Mouse (Mus musculus): ENCODE measurements around the gene Sox5.

Gene Sox5

DNA sequence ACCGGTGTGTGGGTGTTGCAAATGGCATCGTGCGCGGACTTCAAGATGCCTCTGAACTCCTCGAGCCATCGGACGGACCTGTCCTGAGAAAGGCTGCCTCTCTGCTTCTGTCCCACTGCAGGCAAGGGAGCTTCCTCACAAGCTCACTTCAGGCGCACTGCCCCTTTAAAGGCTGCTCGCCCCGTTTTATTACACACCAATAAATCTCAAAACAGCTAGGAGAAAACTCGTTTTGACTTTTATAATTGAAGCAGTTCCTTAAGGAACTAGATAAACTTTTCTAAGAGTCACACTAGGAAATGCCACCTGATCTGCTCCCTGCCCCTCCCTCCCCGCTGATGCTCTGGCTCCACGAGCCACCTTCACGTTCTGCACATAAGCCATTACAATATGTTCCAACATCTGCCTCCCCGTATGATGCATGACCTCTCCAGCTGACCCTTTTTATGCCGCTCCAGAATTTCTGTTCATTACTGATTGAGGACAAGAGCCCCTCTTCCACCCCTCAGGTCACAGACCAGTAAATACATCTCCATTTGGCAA lies 863.3 kb downstream of the Sox5 start:
- in situ Hi-C loops (cut with MboI; ENCODE audit: unreplicated experiment in 2 of 2), result no loop called here

DNA sequence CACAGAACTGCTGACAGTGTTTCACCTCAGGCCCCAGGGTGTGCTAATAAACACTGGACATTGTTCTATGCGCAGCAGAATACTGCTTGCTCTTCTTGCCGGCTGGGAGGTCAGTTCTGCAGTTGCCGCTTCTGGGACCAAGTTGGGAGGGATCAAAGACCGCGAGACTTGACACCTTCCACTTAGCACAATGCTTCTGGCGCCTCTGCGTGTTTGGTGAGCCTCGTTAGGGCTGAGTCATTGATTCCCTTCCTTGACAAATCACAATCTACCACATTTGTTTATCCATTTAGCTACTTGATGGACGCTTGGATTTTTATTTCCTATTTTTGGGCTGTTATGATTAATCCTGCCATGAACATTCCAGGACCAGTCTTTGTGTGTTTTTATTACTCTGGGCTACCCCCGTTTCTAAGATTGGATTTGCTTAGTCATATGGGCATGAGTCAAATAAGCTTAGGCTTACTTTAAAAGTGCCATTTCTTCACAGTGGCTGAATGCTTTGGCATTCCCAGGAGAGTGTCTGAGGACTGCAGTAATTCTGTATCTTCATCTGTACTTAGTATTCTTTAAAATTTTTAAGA lies 865.5 kb downstream of the Sox5 start:
- in situ Hi-C loops (cut with MboI; ENCODE audit: unreplicated experiment in 2 of 2), result no loop called here

DNA sequence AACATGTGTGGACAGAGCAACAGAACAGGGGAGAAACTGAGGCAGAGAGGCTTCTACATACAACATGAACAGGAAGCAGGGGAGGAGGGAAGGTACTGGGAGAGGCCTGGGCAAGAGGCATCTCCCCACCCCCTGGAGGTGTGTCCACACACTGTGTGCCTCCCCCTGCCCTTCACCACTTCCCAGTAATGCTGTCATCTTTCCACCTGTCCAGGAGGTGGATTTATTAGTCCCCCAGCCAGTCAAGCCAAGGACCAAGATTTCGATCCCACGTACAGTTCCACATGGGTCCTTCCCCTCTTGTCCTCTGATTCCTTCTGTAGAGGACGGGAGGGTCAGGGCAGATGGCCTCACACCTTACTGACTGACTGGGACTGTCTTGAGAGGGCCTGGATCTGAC lies 866.1 kb downstream of the Sox5 start:
- in situ Hi-C loops (cut with MboI; ENCODE audit: unreplicated experiment in 2 of 2), result no loop called here

DNA sequence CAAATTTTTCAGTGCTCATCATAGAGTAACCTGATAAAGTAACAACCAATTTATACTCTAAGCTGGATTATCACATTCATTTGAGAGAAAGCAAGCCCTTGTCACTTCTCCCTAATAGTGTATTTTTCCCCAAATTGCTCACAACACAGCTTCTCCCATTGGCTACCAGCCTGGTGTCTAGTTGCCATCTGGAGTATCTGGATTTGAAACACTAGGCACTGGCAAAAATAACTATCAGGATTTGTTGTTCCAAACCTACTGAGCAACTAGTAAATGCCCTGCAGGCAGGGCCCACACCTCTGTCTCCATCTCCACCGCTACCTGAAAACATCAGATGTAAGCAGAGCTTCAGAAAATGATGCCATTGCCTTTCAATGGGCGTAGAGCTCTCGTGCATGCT lies 869.5 kb downstream of the Sox5 start:
- in situ Hi-C loops (cut with MboI; ENCODE audit: unreplicated experiment in 2 of 2), result no loop called here

DNA sequence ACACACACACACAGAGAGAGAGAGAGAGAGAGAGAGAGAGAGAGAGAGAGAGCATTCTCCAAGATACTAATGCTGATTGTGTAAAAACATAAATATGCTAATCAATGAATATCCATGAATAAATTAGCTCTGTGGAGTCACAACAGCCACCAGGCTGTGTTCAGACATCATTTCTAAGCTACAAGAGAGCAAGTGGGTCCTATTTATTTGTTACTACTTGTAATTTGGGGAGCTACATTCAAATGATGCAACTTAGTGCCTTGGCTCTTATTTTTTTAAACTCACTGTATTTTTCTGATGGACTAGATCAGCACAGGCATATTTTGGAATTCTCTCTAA lies 877.1 kb downstream of the Sox5 start:
- in situ Hi-C loops (cut with MboI; ENCODE audit: unreplicated experiment in 2 of 2), result no loop called here

DNA sequence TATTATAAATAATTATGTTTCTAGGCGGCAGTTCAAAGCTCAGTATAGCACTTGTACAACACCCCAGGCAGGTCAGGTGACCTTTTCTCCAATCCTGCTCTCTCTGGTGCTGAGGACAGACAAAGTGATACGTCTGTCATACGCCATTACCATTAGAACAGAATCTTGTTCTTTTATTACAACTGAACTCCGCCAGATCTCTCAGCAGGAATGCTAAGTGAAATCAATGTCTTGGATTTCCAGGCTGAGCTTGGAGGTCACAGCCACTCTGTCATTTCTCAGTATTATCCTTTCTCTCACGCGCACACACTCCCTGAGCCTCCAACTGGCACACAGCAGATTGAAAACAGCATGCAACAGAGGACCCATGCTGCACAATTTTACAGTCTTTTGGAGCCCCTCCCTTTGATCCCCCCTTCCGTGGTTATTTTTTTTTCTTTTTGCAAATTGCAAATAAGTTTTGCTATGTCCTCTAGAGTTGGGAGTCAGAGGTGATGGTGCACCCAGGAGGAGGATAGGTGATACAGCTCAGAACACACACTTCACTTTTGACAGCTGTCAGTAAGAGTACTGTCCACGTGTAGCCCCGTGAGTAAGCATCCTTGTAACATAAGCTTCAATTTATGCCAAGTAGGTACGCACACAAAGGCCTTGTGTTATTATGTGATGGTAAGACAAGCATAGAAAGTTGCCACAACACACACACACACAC lies 877.6 kb downstream of the Sox5 start:
- in situ Hi-C loops (cut with MboI; ENCODE audit: unreplicated experiment in 2 of 2), result no loop called here

DNA sequence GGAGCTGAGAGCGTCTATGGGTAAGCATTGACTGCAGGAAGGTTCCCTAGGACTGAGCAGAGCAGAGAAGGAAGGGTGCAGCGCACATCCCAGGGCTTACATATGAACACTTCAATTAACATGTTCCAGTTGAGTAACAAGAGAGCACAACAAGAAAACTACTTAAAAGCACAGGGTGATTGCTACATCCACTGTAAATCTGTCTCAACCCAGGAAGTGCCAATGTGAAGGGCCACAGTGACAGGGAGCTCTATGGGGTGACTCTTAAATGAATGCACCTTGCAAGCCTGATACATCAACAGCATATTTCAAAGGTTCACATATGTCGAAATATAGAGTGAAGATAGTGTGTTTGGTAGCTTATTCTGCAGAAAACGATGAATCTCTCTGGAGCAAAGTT lies 880.9 kb downstream of the Sox5 start:
- in situ Hi-C loops (cut with MboI; ENCODE audit: unreplicated experiment in 2 of 2), result no loop called here

DNA sequence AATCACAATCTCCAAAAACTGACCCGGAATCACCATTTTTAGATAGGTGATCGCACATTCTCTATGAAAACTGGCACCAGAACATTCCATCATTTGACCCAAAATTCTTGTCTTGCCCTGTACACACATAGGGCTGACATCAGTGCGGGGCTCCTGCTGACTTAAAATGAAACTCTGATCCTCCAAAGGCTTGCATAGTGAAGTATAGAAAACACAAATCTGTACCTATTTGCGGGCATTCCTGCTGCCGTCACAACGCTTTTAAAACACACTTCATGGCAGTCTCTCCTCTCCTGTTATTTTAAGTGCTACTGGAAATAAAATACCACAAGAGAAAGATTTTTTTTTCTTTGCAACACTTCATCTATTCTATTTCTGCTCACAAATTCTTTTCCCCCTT lies 886.7 kb downstream of the Sox5 start:
- in situ Hi-C loops (cut with MboI; ENCODE audit: unreplicated experiment in 2 of 2), result no loop called here

DNA sequence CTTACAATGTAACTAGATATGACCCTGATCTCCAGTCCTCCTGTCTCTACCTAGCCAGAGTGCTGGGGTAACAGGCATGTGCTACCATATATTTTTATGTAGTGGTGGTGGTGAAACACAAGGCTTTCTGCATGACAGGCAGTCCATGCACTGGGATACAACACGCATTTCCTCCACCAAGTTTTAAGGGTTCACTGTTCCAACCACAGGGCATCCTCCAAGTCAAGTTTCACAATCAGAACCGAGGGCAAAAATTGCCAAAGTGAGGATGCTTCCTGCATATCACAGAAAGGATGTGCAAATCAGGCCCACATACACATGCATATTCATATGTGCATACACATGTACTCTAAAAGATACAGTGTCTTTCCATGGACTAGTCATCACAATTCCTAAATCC lies 888.9 kb downstream of the Sox5 start:
- in situ Hi-C loops (cut with MboI; ENCODE audit: unreplicated experiment in 2 of 2), result no loop called here

DNA sequence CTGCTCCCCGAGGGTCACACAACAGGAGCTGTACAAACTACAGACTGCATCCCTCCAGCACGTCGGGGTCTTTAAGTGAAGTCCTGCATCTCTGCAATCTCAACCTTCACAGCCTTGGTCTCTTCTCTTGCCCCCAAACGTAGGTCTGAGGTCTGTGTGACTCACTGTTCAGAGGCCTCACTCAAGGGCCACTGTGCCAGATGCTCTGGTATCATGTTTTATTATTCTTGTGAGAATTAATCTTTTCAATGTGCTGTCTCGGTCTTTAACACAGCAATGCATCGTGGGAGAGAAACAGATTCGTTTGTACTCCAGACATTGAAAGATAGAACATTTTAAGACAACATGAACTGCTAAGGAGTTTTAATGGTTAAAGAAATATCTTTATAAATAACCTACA lies 893.2 kb downstream of the Sox5 start:
- in situ Hi-C loops (cut with MboI; ENCODE audit: unreplicated experiment in 2 of 2), result no loop called here

DNA sequence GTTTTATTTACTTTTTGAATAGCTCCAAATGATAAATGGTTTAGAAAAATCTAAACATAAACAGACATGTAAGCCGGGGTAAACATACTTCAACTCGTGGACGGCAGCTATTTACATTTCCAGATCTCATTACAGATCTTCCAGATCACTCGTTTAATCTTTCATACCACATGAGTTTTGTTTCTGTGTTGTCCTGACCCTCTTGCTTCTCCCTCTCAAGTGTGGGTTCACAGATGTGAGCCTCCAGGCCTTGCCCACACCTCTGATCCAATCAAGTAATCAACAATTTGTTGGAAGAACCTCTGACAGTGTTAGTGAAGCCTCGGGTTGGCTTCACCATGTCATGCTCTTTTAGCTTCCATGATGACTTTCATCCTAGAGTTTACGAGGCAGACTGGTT lies 903.3 kb downstream of the Sox5 start:
- in situ Hi-C loops (cut with MboI; ENCODE audit: unreplicated experiment in 2 of 2), result no loop called here

DNA sequence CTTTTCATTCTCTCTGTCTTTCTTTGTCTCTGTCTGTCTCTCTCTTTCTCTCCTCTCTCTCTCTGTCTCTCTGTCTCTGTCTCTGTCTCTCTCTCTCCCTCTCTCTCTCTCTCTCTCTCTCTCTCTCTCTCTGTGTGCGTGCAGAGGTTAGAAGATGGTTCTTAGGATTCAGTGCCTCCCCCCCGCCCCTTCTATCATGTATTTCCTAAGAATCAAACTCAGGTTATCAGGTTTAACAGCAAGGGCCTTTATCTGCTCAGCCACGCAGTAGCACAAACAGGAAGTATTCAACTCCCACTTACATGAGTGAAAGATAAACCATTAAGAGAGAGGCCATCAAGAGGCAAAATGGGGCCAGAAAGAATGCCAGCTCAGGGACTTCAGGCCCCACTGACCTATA lies 913.0 kb downstream of the Sox5 start:
- in situ Hi-C loops (cut with MboI; ENCODE audit: unreplicated experiment in 2 of 2), result no loop called here

DNA sequence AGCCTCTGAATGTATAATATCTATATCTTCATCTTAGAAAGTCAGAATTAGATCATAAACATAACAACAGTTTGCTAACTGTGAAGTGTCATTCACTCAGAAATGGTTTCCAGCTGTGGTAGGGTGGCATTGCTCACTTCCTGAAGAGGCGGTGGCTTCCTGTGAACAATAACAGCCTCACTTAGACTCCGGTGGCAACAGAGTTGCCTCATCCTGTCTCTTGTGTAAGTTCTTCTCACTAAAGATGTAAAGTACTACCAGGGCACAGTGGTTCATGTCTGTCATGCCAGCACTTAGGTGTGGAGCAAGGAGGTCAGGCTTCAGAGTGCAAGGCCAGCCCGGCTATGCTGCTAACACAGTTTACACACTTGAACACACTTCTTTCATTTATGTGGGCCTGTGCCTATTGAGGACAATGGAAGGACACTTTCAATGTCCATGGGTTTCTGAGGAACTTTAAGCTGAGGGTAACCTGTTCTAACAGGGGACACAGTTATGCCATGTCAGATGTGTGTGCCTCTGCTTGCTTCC lies 913.6 kb downstream of the Sox5 start:
- in situ Hi-C loops (cut with MboI; ENCODE audit: unreplicated experiment in 2 of 2), result no loop called here

DNA sequence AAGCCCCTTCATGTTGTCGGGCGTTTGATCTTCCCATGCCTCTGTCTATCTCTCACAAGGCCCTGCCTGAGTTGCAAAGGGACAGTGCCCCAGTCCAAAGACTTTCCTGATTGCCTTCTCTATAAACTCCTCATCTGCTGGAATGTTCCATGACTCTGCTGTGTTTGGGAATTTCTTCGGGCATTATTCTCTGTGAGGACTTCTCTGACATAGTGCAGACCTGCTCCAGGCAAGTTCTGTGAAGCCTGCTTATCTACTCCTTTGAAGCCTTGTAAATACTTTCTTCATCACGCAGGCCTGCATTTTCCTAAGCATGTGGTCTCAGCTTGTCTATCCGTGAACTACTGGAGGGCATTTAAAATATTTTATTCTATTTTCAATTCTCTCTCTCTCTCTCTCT lies 914.7 kb downstream of the Sox5 start:
- in situ Hi-C loops (cut with MboI; ENCODE audit: unreplicated experiment in 2 of 2), result no loop called here

DNA sequence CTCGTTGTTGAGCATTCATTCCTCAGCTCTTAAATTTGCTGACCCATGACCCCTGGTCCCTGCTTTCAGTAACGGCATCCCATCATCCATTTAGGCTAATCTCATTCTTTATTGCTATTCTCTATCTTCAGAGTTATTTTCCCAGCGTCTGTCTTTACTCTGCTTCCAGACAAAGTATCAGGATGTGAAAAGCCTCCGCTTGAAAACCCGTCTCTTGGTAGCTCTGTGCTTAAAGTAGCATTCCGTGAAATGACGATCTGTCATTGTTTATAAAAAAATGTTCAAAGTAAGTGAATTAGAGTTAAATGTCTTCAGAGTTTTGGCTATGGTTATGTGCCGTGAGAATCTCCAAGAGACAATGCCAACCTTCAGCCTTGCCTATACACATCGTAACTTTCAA lies 915.2 kb downstream of the Sox5 start:
- in situ Hi-C loops (cut with MboI; ENCODE audit: unreplicated experiment in 2 of 2), result no loop called here

DNA sequence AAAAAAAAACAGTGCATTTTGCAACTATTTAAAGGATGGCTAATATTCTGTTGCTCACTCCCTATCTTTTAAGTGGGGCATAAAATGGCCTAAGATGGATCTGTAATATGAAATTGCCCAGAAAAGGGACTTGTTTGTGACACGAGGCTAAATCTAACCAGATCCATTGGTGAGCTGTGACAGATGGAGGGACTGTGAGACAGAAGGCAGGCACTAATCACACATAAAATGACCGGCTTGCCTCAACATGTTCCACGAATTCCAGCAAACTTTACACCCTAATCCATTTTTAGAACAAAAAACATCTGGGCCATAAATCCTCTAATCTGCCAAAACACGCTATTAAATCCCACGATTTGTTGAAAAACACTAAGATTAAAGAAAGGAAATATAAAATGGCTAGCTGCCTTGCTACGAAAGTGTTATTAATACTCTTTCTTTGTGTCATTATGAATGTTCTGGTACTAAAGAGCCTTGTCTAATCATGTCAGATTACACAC lies 919.1 kb downstream of the Sox5 start:
- in situ Hi-C loops (cut with MboI; ENCODE audit: unreplicated experiment in 2 of 2), result no loop called here

DNA sequence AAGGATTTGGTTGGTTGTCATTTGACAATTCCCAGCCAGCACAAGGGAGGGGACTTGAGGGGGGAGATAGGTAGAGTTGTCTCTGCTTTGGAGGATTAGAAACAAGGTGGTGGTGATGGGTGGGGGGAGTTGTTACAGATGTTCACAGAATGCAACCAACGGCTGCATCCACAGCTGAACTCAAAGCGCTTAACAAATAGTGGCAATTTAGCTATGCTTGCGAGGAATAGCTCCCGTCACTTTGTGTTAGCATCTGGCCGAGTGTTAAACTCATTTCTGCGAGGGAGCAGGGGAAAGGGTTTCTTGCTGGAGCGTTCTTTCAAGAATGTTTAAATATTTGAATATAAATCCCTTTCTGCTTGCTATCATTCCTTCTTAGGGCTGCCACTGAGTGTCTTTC lies 921.7 kb downstream of the Sox5 start:
- in situ Hi-C loops (cut with MboI; ENCODE audit: unreplicated experiment in 2 of 2), result no loop called here

DNA sequence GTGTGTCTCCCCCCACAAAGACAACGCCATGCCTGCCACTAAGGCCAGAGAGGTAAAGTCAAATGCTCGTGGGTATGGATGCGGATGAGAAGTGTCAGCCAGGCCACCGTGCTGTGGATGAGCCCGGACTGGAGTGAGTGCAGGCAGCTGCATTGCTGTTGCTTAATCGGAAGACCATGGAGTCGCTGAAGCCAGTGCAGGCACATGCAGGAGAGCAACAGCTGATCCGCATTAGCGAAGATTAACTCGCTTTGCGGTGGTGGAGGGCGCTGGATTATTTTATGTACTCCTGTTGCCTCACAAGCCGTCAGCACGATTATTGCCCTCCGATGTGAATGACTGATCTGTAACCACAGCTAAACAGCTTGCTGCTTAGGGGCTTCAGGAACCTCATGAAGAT lies 922.2 kb downstream of the Sox5 start:
- in situ Hi-C loops (cut with MboI; ENCODE audit: unreplicated experiment in 2 of 2), result no loop called here

DNA sequence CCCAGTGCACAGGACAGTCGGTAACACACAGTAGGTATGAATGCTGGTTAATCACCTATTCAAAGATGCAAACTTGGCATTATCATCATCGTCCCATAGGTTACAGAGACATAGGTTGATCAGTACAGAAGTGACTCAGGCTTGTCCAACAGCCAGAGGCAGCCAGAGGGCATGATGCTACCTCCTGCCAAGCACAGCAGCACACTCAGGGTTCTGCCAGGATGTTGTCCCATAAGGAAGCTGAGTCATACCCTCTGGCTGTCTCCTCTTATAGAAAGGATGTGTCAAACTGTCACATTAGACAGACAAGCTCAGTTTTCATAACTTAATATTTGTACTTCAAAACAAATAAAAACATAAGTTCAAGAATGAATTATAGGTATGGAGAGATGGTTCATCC lies 923.2 kb downstream of the Sox5 start:
- in situ Hi-C loops (cut with MboI; ENCODE audit: unreplicated experiment in 2 of 2), result no loop called here

DNA sequence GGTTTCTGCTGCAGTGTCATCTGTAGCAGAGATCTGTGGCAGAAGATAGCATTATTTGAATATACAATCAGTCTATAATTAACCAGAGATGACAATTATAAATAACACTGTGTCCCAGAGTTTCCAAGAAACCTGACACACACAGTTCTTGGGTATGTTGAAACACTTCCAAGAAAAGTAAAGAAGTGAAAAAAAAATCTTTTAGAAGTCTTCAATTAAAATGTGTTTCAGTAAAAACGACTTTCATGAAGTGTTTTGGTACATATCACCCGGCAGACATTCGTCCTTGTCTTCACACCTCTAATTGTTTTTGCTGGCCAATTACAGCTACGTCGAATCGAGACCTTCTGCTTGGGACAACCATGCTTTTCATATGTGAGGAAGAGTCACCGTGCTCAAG lies 924.4 kb downstream of the Sox5 start:
- in situ Hi-C loops (cut with MboI; ENCODE audit: unreplicated experiment in 2 of 2), result no loop called here

DNA sequence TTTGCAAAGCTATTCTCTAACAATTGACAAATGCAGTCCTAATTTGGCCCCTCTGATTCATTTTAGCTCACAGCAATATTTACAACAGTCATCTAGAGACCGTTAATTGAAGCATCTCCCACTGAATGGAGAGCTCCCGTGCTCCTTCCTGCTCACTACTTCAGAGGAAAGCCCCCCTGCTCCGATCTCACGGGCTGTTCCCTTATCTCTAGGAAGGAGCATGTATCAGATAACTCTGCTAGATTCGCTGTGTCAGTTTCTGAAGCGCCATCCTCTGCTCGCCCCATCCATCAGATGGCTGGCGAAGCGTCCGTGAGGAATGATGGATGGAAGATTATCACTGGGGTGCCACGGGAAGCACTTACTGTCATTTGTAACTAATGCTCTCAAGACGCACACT lies 926.4 kb downstream of the Sox5 start:
- in situ Hi-C loops (cut with MboI; ENCODE audit: unreplicated experiment in 2 of 2), result no loop called here

DNA sequence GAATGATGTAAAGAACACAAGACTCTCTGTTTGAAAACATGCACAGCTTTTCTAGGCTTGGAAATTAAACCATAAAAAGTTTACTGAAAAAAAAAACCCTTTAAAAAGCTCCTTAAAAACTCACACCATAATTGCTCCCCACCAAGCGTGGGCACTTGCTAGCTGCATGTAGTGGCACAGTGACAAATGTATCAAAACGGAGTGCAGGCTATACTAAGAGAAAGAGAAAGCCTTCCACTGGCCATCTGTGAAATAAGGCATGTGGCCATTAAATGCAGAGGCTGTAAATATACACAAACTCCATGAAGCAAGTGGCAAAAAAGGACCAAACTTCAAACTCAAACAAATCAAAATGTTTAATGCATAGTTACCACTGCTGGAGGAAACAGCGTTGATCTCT lies 927.7 kb downstream of the Sox5 start:
- in situ Hi-C loops (cut with MboI; ENCODE audit: unreplicated experiment in 2 of 2), result no loop called here
